Comparison of ENCODE assay signal across 10 mouse cellular contexts in the genomic region with DNA sequence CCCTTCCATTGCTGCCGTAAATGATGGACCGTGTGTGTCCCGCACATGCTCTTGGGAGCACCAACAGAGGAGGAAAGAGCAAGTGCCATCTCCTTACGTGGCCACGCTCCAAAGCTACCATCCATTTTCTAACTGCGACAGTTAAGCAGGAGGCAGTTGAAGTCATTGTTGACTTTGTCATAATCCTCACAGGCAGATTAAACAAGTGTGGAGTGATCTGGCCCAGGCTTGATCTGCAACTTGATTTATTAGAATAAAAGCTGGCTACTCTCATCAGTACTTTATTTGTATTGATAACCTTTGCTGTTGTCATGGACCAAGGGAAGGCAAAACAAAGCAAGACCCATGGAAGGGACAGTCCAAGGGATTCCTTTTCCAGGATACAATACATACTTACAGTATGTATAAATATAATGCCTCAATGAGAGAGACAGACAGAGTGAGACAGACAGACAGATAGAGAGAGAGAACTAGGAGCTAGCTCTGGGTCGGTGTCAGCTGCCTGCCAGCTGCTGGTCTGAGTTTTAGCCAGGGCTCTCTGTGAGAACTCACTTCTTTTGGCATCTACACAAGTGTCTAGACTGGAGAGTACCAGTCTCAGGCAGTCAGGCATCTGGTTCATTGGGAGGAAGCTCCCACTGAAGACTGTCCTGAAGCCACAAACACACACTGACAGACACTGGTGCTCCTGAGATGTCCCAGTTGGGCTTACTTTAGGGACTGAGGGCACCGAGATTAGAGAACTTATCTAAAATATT.
"Had no signal": no experiment of that assay in that cellular context is flagged by ENCODE, and none has a peak within 500 bp of the region (broad histone marks: within the 10 kb centered on the region; RNA-seq: fewer than 3 reads in every experiment).

No protein-coding gene starts in this region.

- H3K4me1 ChIP-seq: stomach, embryonic 15.5 days had no signal

- H3K36me3 ChIP-seq: limb, embryonic 12.5 days; liver, embryonic 13.5 days; stomach, embryonic 15.5 days had no signal

- DNase-seq: kidney, adult 8-10 months; kidney, postnatal 25 days; liver; liver, embryonic 13.5 days; liver, postnatal 0 days; right cerebral cortex, postnatal 14 days had no signal

- H3K27me3 ChIP-seq: limb, embryonic 12.5 days; liver, embryonic 13.5 days; stomach, embryonic 15.5 days had no signal

- H3K9ac ChIP-seq: limb, embryonic 12.5 days; liver, embryonic 13.5 days; liver, postnatal 0 days; stomach, embryonic 15.5 days had no signal

- H3K27ac ChIP-seq: limb, embryonic 12.5 days; liver, embryonic 13.5 days; stomach, embryonic 15.5 days had no signal

- ATAC-seq: intestine, postnatal 0 days; liver, postnatal 0 days; midbrain, embryonic 16.5 days had no signal

- H3K4me2 ChIP-seq: limb, embryonic 12.5 days; liver, embryonic 13.5 days; stomach, embryonic 15.5 days had no signal

- H3K9me3 ChIP-seq: limb, embryonic 12.5 days; liver, embryonic 13.5 days; stomach, embryonic 15.5 days had no signal

- H3K4me3 ChIP-seq: limb, embryonic 12.5 days; liver, embryonic 13.5 days; stomach, embryonic 15.5 days had no signal
